Mouse (Mus musculus): ENCODE data around the gene Hira.

DNA sequence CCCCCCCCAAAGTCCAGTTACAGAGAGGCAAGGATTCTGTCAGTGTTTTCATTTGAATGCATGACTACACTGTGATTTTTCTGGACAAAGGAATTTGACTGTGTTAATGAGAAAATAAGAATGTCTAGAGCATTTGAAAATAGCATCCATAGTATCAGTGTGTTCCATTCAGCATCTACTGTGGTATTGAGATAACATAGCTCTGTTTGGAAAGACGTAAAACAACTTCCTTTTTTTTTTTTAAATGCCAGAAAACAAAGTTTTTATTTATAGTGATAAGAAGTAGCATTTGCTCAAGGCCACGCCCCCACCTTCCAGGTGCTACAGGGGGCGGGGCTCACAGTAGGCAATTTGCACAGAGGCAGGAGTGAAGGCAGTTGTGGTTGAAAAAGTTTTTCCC lies 18.4 kb downstream of the Hira start:
- TF ChIP-seq EP300 (IDR thresholded peaks at IDR 0.05; ENCODE audit: low read depth) = no peak
- TF ChIP-seq CTCF (IDR thresholded peaks at IDR 0.05; ENCODE audit: low read depth) = no peak

Data from liver, embryonic 14.5 days (tissue).